Mouse (Mus musculus): Measurements from ENCODE around the gene Ube2h.

Ube2h gene

GRCm38 (mm10) chr6:30162091-30162490 is 142.2 kb downstream of the Ube2h start:
- DNase-seq (ENCODE audit: low read depth): peak; percentile 77

DNA sequence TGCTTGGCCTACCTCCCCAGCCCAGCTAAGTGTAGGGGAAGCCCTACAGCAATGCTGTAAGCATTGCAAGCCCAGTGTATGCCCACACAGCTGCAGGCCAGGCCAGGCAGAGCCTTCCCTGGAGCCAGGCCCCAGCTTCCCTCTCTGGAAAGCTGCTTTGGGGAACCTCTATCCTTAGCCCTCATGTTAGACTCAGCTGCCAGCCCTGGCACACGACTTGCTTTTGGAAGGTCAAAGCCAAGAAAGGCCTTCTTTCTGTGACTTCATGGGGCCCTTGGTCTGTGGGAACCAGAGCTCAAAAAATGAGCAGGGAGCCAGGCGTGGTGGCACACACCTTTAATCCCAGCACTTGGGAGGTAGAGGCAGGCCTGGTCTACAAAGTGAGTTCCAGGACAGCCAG is 142.7 kb downstream of the Ube2h start:
- no peak for DNase-seq (ENCODE audit: low read depth)
